In genomic region chr2:73313117-73313501, GRCm38 (mm10) we compare ENCODE assay signal across 7 mouse cellular contexts. TPM values are rescaled to one million over a fixed set of nuclear protein-coding genes. Genes with fewer than 3 reads are reported as not detected.
DNase-seq lines count a peak whose midpoint lies in the region; ATAC-seq lines count a peak whose summit lies in the region.

No protein-coding gene starts in this region.

- 40% methylated on average over 14 of the region's 14 CpGs for WGBS in forebrain, embryonic 15.5 days
- 47% methylated on average over 14 of the region's 14 CpGs for WGBS in hindbrain, embryonic 12.5 days

- peak overlapping the region; percentile 37 for H3K4me2 ChIP-seq in forebrain, embryonic 15.5 days (replicated peaks)
- peak overlapping the region; percentile 85 for H3K4me2 ChIP-seq in hindbrain, embryonic 12.5 days (replicated peaks)

- no peaks in the 10 kb centered on the region for H3K9me3 ChIP-seq in forebrain, embryonic 15.5 days
- H3K9me3 ChIP-seq in hindbrain, embryonic 12.5 days (replicated peaks), result no peaks in the 10 kb centered on the region

- H3K27me3 ChIP-seq in forebrain, embryonic 15.5 days, result no peaks in the 10 kb centered on the region
- H3K27me3 ChIP-seq in hindbrain, embryonic 12.5 days, result no peaks in the 10 kb centered on the region

- peak overlapping the region; percentile 68; the same call in 1 of the 2 replicates for H3K9ac ChIP-seq in forebrain, embryonic 15.5 days (replicated peaks)
- peak overlapping the region; percentile 47; the same call in 1 of the 2 replicates for H3K9ac ChIP-seq in hindbrain, embryonic 12.5 days

- peaks cover 18% of the 10 kb centered on the region for H3K36me3 ChIP-seq in forebrain, embryonic 15.5 days
- H3K36me3 ChIP-seq in hindbrain, embryonic 12.5 days, result peaks cover 11% of the 10 kb centered on the region

- H3K27ac ChIP-seq in forebrain, embryonic 15.5 days (replicated peaks), result peak overlapping the region; percentile 81
- H3K27ac ChIP-seq in hindbrain, embryonic 12.5 days, result no peak overlapping the region

- peak overlapping the region; percentile 56 for H3K4me3 ChIP-seq in forebrain, embryonic 15.5 days
- peak overlapping the region; percentile 87 for H3K4me3 ChIP-seq in hindbrain, embryonic 12.5 days

- DNase-seq in Muller cell, postnatal 12 days (ENCODE audit: inconsistent ontology term), result peak; percentile 30
- DNase-seq in cerebellum, adult 11-12 months, result peak; percentile 59
- peak; percentile 37 to 46 for DNase-seq in layer of hippocampus, postnatal 14 days (ENCODE audit: low spot score in 2 of 2)
- peak; percentile 45 to 58 for DNase-seq in lung, postnatal 4 days
- DNase-seq in right cerebral cortex, postnatal 4 days, result peak; percentile 7

- ATAC-seq in forebrain, embryonic 15.5 days (replicated peaks), result peak; percentile 59
- ATAC-seq in hindbrain, embryonic 12.5 days (ENCODE audit: low FRiP score), result peak; percentile 55

- peaks cover 18% of the 10 kb centered on the region for H3K4me1 ChIP-seq in forebrain, embryonic 15.5 days
- peaks cover 9% of the 10 kb centered on the region for H3K4me1 ChIP-seq in hindbrain, embryonic 12.5 days

RNA-seq across cellular contexts. Expression of gene Cir1, which starts 0.6 kb away (rescaled TPM):
- 28.5 and 30.5 TPM in 2 replicates for polyA plus RNA-seq in forebrain, embryonic 15.5 days (2015; fragmentation: Nextera tagmentation; extraction: Ambion mirVana)
- polyA plus RNA-seq in hindbrain, embryonic 12.5 days (2016; fragmentation: Nextera tagmentation; extraction: Ambion mirVana), result 28.4 and 29.7 TPM in 2 replicates
- total RNA-seq in layer of hippocampus, postnatal 14 days (2021), result 10 to 100 TPM; 25.7 to 25.9 TPM

RNA-seq across cellular contexts. Expression of gene Scrn3, which starts 0.7 kb away (rescaled TPM):
- 8.5 and 9.3 TPM in 2 replicates for polyA plus RNA-seq in forebrain, embryonic 15.5 days (2015; fragmentation: Nextera tagmentation; extraction: Ambion mirVana)
- 13.2 and 13.6 TPM in 2 replicates for polyA plus RNA-seq in hindbrain, embryonic 12.5 days (2016; fragmentation: Nextera tagmentation; extraction: Ambion mirVana)
- 10 to 100 TPM; 15.0 to 16.8 TPM for total RNA-seq in layer of hippocampus, postnatal 14 days (2021)

RNA-seq across cellular contexts. Expression of gene Sp9, which starts 41.4 kb away (rescaled TPM):
- polyA plus RNA-seq in forebrain, embryonic 15.5 days (2015; fragmentation: Nextera tagmentation; extraction: Ambion mirVana), result 12.4 and 13.5 TPM in 2 replicates
- polyA plus RNA-seq in hindbrain, embryonic 12.5 days (2016; fragmentation: Nextera tagmentation; extraction: Ambion mirVana), result 2.1 and 2.9 TPM in 2 replicates
- 1 to 10 TPM; 4.6 to 4.8 TPM for total RNA-seq in layer of hippocampus, postnatal 14 days (2021)

Comparison
In these comparisons a context has a peak if more than half of its experiments do, and no peak if none do; other contexts are left out.
1. DNase-seq: peak in every context shown above with its lines; median percentile 59 in cerebellum, adult 11-12 months; 52 in lung, postnatal 4 days; 42 in layer of hippocampus, postnatal 14 days; 30 in Muller cell, postnatal 12 days; 7 in right cerebral cortex, postnatal 4 days.